Mouse (Mus musculus) cerebellum, adult (tissue): ENCODE results near the gene Uroc1.

Experiments used
- ATAC-seq: cut with Nextera tagmentation; 2 replicates; pipeline ENCODE4 v1.9.2; 2017; ENCODE audit warnings: mild to moderate bottlenecking, moderate library complexity, mixed read lengths; ENCODE audit not compliant: insufficient number of reproducible peaks, low FRiP score, low TSS enrichment

The Uroc1 gene

GRCm38 (mm10) chr6:90348500-90348899, 15.4 kb downstream of the Uroc1 start:
- no peak for ATAC-seq

DNA sequence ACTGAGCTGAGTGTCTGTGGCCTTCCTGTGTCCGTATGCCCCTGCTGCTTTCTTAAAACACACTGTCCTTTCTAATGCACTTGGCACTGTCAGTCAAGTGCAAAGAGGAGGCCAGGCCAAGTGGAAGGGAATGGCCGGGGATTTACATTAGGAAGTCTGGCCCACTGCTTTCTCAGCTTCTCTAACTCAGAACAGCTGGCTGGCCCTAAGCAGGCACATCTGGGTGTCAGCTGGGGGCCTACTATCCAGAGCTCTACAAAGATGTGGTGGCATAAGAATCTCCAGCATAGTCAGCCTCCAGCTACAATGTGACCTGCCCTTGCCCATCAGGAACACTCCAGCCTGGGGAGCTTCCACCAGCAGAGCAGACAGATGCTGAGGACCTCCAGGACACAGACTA, 16.9 kb downstream of the Uroc1 start:
- ATAC-seq, result no peak

DNA sequence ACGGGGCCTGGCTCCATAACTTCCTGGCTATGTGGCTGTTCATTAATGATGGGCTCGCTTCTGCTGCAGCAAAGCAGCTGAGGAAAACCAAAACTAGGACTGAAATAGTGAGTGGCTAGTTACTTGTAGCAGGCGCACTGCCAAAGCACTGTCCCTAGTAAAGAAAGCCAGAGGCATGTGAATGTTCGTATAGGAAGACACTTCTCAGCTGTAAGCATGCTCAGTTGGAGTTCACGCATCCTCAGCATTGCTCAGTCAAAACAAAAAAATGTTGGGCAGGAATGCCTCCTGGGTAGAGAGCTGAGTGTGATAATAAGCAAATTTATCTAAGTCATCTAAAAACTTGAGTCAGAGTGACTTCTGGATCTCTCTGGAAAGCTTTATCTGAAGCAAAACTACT, 25.1 kb downstream of the Uroc1 start:
- ATAC-seq, result no peak

GRCm38 (mm10) chr6:90359445-90359844, 26.4 kb downstream of the Uroc1 start:
- ATAC-seq, result no peak

- ATAC-seq, result no peak
Observed at GRCm38 (mm10) chr6:90360024-90360781, 27.1 kb downstream of the Uroc1 start.

GRCm38 (mm10) chr6:90360922-90361614, 28.0 kb downstream of the Uroc1 start:
- no peak for ATAC-seq

GRCm38 (mm10) chr6:90363301-90363700, 30.2 kb downstream of the Uroc1 start:
- no peak for ATAC-seq

DNA sequence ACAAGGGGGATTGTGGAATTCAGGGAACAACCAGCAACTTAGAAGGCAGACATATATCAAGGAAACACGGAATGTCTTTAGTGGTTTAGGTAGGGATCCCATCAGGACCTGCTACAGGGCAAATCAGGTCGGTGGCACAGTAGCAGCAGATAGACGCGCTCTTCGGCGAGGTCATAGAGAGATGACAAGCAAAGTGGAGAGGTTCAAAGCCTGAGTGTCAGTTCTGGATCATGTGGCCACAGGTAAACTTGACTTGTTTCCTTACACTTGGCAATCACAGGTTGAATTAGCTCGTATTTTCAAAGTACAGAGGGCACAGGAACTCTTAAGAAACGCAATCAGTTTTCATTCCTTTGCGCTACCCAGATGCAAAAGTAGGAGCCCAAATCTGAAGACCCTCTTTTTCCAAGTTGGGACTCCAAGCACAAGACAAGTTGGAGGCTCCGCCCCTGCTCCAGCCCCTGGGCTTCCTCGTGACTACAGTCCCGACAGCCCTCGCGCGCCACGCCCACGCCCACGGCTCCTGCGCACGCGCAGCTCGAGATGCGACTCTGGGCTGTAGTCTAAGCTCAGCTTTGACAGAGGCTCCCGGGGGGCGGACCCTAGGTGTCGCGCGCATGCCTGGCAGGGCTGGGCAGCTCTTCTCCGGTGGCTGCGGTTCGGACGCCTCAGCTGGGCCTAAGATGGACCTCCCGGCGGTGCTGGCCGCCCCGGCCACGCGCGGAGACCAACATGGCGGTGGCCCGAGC, 36.1 kb downstream of the Uroc1 start, which contains the start of gene Zxdc:
TSS of gene Zxdc (plus strand) at position 517 of the 749 bp plus-strand sequence.
- peak; percentile 96 for ATAC-seq

GRCm38 (mm10) chr6:90369725-90370553, 36.9 kb downstream of the Uroc1 start:
- peak; percentile 26 for ATAC-seq

GRCm38 (mm10) chr6:90374647-90375046, 41.6 kb downstream of the Uroc1 start:
- ATAC-seq, result no peak

DNA sequence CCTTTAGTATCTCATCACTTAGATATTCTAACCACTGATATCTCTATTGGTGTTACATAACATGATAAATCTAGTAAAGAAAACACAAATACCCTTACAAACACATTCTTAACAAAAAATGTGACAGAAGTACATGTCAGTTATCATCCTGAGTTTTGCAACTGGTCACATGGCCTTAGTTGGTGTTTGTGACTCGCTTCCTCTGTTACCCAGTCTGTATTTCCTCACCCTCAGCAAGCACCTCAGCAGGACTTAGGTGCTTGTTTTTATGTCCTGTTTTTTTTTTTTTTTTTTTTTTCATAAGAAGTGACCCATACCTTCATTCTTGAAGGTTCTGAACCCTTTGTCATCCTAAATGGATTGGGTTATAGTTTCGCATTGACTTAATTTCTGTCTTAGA, 44.6 kb downstream of the Uroc1 start:
- ATAC-seq, result no peak

DNA sequence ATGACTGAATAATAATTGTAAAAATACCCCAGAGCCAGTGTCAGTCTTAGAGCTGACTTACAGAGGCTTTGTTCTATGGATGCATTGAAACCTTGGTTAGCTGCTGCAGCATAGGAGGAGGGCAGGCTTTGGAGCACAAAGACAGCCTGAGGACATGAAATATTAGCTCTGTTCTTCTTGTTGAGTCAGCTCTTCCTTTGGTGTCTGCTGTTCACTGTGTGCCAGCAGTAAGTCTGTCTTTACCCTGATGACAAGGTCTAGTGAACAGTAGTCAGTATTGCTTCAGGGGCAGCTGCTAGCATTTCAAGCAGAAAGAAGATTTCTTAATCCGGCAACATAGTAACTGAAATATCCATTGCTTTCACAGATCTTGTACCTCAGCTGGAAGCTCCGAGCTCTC, 48.4 kb downstream of the Uroc1 start:
- ATAC-seq, result no peak

DNA sequence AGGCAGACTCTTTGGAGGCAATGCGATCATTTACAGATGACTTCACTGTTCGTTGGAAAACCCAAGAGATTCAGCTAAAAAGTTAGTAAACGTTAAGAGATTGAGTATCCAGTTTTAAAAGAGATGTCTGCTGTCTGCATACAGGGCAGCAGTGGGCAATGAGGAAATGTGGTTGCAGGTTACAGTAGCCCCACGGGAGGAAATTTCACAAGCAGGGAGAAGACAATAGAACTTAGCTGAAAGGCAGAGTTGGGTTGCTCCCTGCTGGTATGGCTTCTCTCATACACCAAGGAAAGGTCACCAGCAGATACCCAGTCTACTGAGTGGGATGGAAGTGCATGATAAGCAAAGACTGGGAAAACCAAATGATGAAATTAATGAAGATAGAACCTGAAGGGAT, 57.5 kb downstream of the Uroc1 start:
- ATAC-seq, result no peak

GRCm38 (mm10) chr6:90393948-90394347, 60.9 kb downstream of the Uroc1 start:
- no peak for ATAC-seq

DNA sequence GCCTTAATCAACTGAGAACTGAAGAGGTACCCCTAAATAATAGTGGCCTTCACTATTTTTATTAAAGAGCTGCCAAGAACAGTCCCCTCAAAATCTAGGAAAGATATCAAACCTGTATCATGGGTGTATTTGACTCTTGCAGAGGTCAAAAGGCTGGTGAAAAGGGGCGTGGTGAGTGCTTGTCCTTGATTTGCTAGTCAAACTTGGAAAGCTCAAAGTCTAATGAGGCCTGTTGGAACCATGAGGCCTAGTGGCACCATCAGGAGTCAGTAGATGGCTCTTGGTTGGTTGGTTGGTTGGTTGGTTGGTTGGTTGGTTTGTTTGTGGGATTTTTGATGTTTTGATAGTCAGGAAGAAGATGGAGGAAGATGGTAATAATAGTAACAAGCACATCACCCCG, 62.7 kb downstream of the Uroc1 start:
- no peak for ATAC-seq

DNA sequence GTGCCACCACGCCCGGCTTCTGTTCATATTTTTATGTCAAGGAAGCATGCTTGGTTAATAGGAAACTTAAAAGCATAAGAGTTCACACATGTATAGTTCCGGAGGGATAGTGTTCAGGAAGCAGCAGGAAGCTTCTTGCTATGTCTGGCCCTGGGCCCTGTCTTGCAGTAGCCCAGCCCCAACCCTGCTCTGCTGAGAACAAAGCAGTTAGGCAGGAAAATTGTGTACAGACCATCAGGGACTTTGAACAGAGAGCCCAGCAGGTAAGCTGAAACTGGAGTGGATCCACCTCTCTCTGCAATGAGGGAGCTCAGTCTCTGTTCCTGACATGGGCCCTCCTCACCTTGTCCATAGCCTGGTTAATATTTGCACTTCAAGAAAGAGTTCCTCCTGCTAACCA, 64.2 kb downstream of the Uroc1 start:
- ATAC-seq, result no peak

- ATAC-seq, result no peak
Observed at GRCm38 (mm10) chr6:90408632-90409031, 75.5 kb downstream of the Uroc1 start.

GRCm38 (mm10) chr6:90410972-90411371, 77.9 kb downstream of the Uroc1 start:
- no peak for ATAC-seq

DNA sequence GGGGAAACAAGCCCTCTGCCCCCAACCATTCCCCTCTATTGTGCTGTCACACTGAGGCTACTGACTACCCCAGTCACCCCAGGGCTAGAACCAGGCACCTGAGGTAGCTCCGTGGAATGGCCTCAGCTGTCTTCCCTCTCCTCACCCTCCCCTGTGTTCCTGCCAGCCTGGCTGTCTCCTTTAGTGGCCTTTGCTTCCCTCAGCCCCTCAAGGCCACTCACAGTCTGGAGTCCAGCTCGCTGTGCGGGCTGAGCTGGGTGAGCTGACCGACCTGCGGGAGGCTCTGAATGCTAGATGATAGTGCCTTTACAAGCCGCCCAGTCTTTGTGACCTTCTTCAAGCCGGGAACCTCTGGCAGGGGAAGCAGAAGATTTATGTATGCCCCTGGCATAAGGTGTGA, 78.8 kb downstream of the Uroc1 start:
- ATAC-seq, result no peak
